Mouse (Mus musculus) G1E (cell line): Measurements from ENCODE around the gene Fcgr2b. TPM values are rescaled to one million over a fixed set of nuclear protein-coding genes. Genes with fewer than 3 reads are reported as not detected.
A peak's percentile ranks its signal among the peaks of the same experiment; 100 is the strongest.
"Not testable (repeated sequence)": the region's sequence is repeated elsewhere in the genome, so short reads cannot be mapped to it uniquely, and the experiment has no call there.

Experiments
- ATAC-seq: 2 replicates; pipeline ENCODE4 v1.8.0; 2016; ENCODE audit warnings: mild to moderate bottlenecking; ENCODE audit not compliant: insufficient number of reproducible peaks, poor library complexity, low FRiP score, severe bottlenecking; ENCODE audit errors: extremely low read depth
- DNase-seq: peaks from one replicate; pipeline ENCODE4 v3.0.0; 2012; ENCODE audit warnings: low spot score
- H3K27me3 ChIP-seq: 2 replicates; pipeline ENCODE4 v1.6.1; 2012; ENCODE audit warnings: mild to moderate bottlenecking, low read length, inconsistent platforms; ENCODE audit not compliant: insufficient read depth
- H3K36me3 ChIP-seq: replicated peaks from 2 replicates; pipeline ENCODE3; 2012; ENCODE audit warnings: mild to moderate bottlenecking, inconsistent platforms
- H3K4me1 ChIP-seq: 2 replicates; pipeline ENCODE4 v1.6.1; 2012; ENCODE audit warnings: low read depth, low read length, inconsistent platforms, mixed read lengths; ENCODE audit not compliant: insufficient read depth
- H3K4me3 ChIP-seq: 2 replicates; pipeline ENCODE4 v1.5.1; 2012; ENCODE audit warnings: low read depth, mild to moderate bottlenecking, inconsistent platforms, low read length, moderate library complexity, mixed read lengths
- H3K9me3 ChIP-seq: replicated peaks from 2 replicates; pipeline ENCODE4 v1.6.1; 2012; ENCODE audit warnings: inconsistent platforms
- CTCF ChIP-seq: IDR thresholded peaks from 2 replicates; pipeline ENCODE4 v1.5.1; 2012; ENCODE audit warnings: low read depth, low read length, inconsistent platforms, mixed read lengths
- GATA1 ChIP-seq: IDR thresholded peaks from 2 replicates; pipeline ENCODE4 v1.6.1; 2012; ENCODE audit warnings: borderline replicate concordance, low read length, inconsistent platforms, mixed read lengths
- GATA2 ChIP-seq: IDR thresholded peaks from 2 replicates; pipeline ENCODE4 v1.6.1; 2012; ENCODE audit warnings: low read depth, low read length, inconsistent platforms, borderline replicate concordance
- POLR2AphosphoS5 ChIP-seq: IDR thresholded peaks from 2 replicates; pipeline ENCODE4 v1.6.1; 2012; ENCODE audit warnings: low read depth, low read length, inconsistent platforms; ENCODE audit not compliant: insufficient replicate concordance
- TAL1 ChIP-seq: conservative IDR thresholded peaks from 2 replicates; pipeline ENCODE4 v1.6.1; 2012; ENCODE audit warnings: low read depth, low read length, inconsistent platforms, mixed read lengths
- polyA plus RNA-seq: library from polyadenylated mRNA; stranded (reverse); fragments of >175 nt; gene quantifications from 2 replicates; pipeline ENCODE4 v1.2.3, GENCODE M21; 2012
- total RNA-seq, 2 experiments: library from RNA; stranded (forward) in 1 of 2; stranded (reverse) in 1 of 2; fragments of 200-1000 nt in 1 of 2; fragments of >200 nt in 1 of 2; fragmentation: Nextera tagmentation in 1 of 2; gene quantifications; 2 replicates each; pipeline ENCODE4 v1.2.3; 2014 to 2017

The Fcgr2b gene
- total and polyA plus RNA-seq, 3 experiments, result 0.46 to 22.1 (median 5.5) TPM

GRCm38 (mm10) chr1:170959791-170960190, 16.6 kb downstream of the Fcgr2b start:
- Histone ChIP-seq H3K9me3 (no peaks in the 10 kb centered on the region), H3K36me3 (no peaks in the 10 kb centered on the region), H3K4me3 (no peak overlapping the region), H3K4me1 (peaks cover 15% of the 10 kb centered on the region), H3K27me3 (peaks cover 13% of the 10 kb centered on the region)
- TF ChIP-seq GATA2, result no peak
- TF ChIP-seq GATA1, result no peak
- TF ChIP-seq POLR2AphosphoS5, result no peak
- no peak for TF ChIP-seq TAL1
- TF ChIP-seq CTCF, result no peak
- no peak for ATAC-seq
- DNase-seq, result no peak

GRCm38 (mm10) chr1:170958225-170958624, 18.1 kb downstream of the Fcgr2b start:
- Histone ChIP-seq H3K9me3 (no peaks in the 10 kb centered on the region), H3K4me3 (no peak overlapping the region), H3K36me3 (no peaks in the 10 kb centered on the region), H3K27me3 (peaks cover 13% of the 10 kb centered on the region), H3K4me1 (peaks cover 20% of the 10 kb centered on the region)
- ATAC-seq, result no peak
- TF ChIP-seq GATA2, result no peak
- no peak for DNase-seq

GRCm38 (mm10) chr1:170953192-170953591, 23.2 kb downstream of the Fcgr2b start:
- H3K4me1 ChIP-seq, result peaks cover 36% of the 10 kb centered on the region
- DNase-seq (no peak), ATAC-seq (no peak)
- no peaks in the 10 kb centered on the region for H3K27me3 ChIP-seq
- no peaks in the 10 kb centered on the region for H3K9me3 ChIP-seq
- no peak overlapping the region for H3K4me3 ChIP-seq
- TF ChIP-seq TAL1 (no peak), GATA2 (no peak), GATA1 (no peak), CTCF (no peak), POLR2AphosphoS5 (no peak)
- no peaks in the 10 kb centered on the region for H3K36me3 ChIP-seq

DNA sequence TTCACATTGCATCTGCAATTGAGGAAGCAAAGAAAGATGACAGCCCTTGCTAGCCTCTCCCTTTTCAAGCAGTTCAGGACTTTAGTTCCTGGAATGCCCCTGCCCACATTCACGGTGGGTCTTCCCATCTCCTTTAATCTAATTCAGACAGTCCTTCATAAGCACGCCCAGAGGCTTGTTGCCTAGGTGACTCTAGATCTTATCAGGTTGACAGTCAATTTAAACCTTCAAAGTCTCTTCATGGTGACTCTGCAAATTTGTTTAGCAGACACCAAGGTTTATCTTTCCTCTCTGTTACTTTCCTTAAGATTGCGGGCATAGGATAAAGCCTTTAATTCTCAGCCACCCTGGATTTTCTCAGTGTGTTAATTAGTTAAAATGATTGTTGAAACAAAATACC, 25.6 kb downstream of the Fcgr2b start:
- Histone ChIP-seq H3K4me1 (peaks cover 36% of the 10 kb centered on the region), H3K4me3 (no peak overlapping the region; the same call in 1 of the 2 replicates), H3K36me3 (no peaks in the 10 kb centered on the region), H3K27me3 (no peaks in the 10 kb centered on the region), H3K9me3 (no peaks in the 10 kb centered on the region)
- peak; percentile 100 for ATAC-seq
- DNase-seq, result peak; percentile 48
- TF ChIP-seq GATA2, result no peak
- TF ChIP-seq TAL1, result peak; percentile 40; the same call in 1 of the 2 replicates
- TF ChIP-seq CTCF, result no peak
- no peak for TF ChIP-seq GATA1
- no peak for TF ChIP-seq POLR2AphosphoS5

DNA sequence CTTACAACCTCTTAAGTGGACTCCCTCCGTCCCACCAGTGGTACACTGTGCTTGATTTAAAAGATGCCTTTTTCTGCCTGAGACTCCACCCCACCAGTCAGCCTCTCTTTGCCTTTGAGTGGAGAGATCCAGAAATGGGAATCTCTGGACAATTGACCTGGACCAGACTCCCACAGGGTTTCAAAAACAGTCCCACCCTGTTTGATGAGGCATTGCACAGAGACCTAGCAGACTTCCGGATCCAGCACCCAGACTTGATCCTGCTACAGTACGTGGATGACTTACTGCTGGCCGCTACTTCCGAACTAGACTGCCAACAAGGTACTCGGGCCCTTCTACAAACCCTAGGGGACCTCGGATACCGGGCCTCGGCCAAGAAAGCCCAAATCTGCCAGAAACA, 31.4 kb downstream of the Fcgr2b start:
- H3K9me3 ChIP-seq, H3K36me3 ChIP-seq, ATAC-seq, DNase-seq, H3K4me3 ChIP-seq, H3K27me3 ChIP-seq: not testable (repeated sequence)
- peaks cover 12% of the 10 kb centered on the region for H3K4me1 ChIP-seq

- not testable (repeated sequence) for H3K9me3 ChIP-seq, DNase-seq, H3K4me3 ChIP-seq, H3K27me3 ChIP-seq, H3K36me3 ChIP-seq, ATAC-seq
- peaks cover 14% of the 10 kb centered on the region for H3K4me1 ChIP-seq
These were observed 32.2 kb downstream of the Fcgr2b start for GRCm38 (mm10) chr1:170944151-170944550.

DNA sequence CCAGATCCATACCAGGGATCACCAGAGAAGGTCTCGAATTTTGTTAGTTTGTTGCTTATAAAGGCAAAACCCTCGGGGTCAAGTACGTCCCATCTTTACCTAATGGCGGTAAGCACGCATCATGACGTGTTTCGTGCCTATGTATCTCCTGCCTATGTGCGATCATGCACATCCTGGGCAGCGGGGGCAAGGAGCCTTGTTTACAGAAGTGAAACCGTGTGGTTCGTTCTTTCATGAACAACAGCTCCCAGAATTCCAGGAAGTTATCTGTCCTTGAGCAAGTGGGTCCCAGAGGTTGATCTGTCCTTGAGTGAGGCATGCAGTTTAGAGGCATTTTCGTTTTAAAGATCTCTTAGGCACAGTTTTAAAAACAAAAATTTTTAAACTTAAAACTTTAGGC, 37.1 kb downstream of the Fcgr2b start:
- ATAC-seq (no peak), DNase-seq (no peak)
- Histone ChIP-seq H3K36me3 (no peaks in the 10 kb centered on the region), H3K4me3 (no peak overlapping the region), H3K27me3 (no peaks in the 10 kb centered on the region), H3K4me1 (peaks cover 35% of the 10 kb centered on the region), H3K9me3 (no peaks in the 10 kb centered on the region; the same call in 1 of the 2 replicates)
- TF ChIP-seq POLR2AphosphoS5 (no peak), GATA2 (no peak), CTCF (no peak), TAL1 (no peak), GATA1 (no peak)

DNA sequence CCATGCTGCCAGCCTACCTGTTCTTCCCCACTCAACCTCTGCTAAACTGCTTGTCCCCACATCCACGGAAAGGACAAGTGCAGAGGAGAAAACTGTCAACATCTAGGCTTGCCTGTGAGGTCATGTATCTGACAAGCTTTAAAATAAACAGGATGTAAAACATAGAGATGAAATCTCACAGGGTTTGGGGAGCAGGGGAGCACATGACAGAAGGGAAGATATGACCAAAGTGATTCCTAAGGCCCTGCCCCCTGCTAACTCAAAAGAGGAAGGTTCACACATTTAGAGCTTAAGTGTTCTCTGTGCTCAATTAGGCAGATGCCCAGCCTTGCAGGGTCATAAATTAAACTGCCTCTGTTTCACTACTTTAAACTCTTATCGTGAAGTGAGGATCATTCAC, 42.0 kb downstream of the Fcgr2b start:
- peak; percentile 80 for ATAC-seq
- H3K4me1 ChIP-seq, result peaks cover 38% of the 10 kb centered on the region
- 0 out of 2 replicates have a peak, but pooled peaks cover 2% of the 10 kb centered on the region for H3K27me3 ChIP-seq
- H3K36me3 ChIP-seq, result no peaks in the 10 kb centered on the region
- peak; percentile 39 for DNase-seq
- no peak for TF ChIP-seq GATA1
- no peak for TF ChIP-seq CTCF
- TF ChIP-seq POLR2AphosphoS5, result no peak
- TF ChIP-seq TAL1, result no peak
- TF ChIP-seq GATA2, result no peak
- no peaks in the 10 kb centered on the region; the same call in 1 of the 2 replicates for H3K9me3 ChIP-seq
- H3K4me3 ChIP-seq, result no peak overlapping the region
